Comparison of ENCODE assay signal across 7 mouse cellular contexts in genomic region chr1:75505956-75506831, GRCm38 (mm10). TPM values are rescaled to one million over a fixed set of nuclear protein-coding genes. Genes with fewer than 3 reads are reported as not detected.
A peak's percentile ranks its signal among the peaks of the same experiment; 100 is the strongest.
DNase-seq lines count a peak whose midpoint lies in the region; ATAC-seq lines count a peak whose summit lies in the region.

TSS of gene Obsl1 (minus strand) at chr1:75506452.

- no peaks in the 10 kb centered on the region for H3K9me3 ChIP-seq in hindbrain, embryonic 12.5 days (replicated peaks)
- no peaks in the 10 kb centered on the region for H3K9me3 ChIP-seq in limb, embryonic 10.5 days (replicated peaks)
- H3K9me3 ChIP-seq in midbrain, embryonic 15.5 days = no peaks in the 10 kb centered on the region

- WGBS in hindbrain, embryonic 12.5 days = 1% methylated on average over 64 of the region's 65 CpGs
- under 1% methylated on average over 65 of the region's 65 CpGs for WGBS in limb, embryonic 10.5 days
- under 1% methylated on average over 62 of the region's 65 CpGs for WGBS in midbrain, embryonic 15.5 days

- peak; percentile 80 for ATAC-seq in hindbrain, embryonic 12.5 days (ENCODE audit: low FRiP score)
- ATAC-seq in midbrain, embryonic 15.5 days (replicated peaks) = peak; percentile 72

- H3K4me3 ChIP-seq in hindbrain, embryonic 12.5 days = peak within 1 kb of the TSS; percentile 79
- H3K4me3 ChIP-seq in limb, embryonic 10.5 days = peak within 1 kb of the TSS; percentile 95
- peak within 1 kb of the TSS; percentile 57 for H3K4me3 ChIP-seq in midbrain, embryonic 15.5 days

- H3K27me3 ChIP-seq in hindbrain, embryonic 12.5 days = peaks cover 43% of the 10 kb centered on the region
- peaks cover 24% of the 10 kb centered on the region for H3K27me3 ChIP-seq in limb, embryonic 10.5 days (ENCODE audit: low read depth, poor library complexity, severe bottlenecking)
- H3K27me3 ChIP-seq in midbrain, embryonic 15.5 days (replicated peaks) = peaks cover 12% of the 10 kb centered on the region; the same call in 1 of the 2 replicates

- DNase-seq in R1 (ENCODE audit: low read depth, low spot score) = peak; percentile 88
- DNase-seq in cerebellum, adult 18-20 months = peak; percentile 48 to 68
- DNase-seq in frontal cortex, postnatal 36 days (ENCODE audit: low spot score in 2 of 2) = peak; percentile 38 to 41
- peak; percentile 90 for DNase-seq in limb, embryonic 10.5 days (ENCODE audit: low spot score)
- DNase-seq in testis, postnatal 14 days (ENCODE audit: low spot score) = peak; percentile 84

- peaks cover 19% of the 10 kb centered on the region for H3K36me3 ChIP-seq in hindbrain, embryonic 12.5 days
- H3K36me3 ChIP-seq in limb, embryonic 10.5 days = peaks cover 28% of the 10 kb centered on the region
- no peaks in the 10 kb centered on the region; the same call in 1 of the 2 replicates for H3K36me3 ChIP-seq in midbrain, embryonic 15.5 days (replicated peaks)

- H3K4me1 ChIP-seq in hindbrain, embryonic 12.5 days = peaks cover 24% of the 10 kb centered on the region
- H3K4me1 ChIP-seq in limb, embryonic 10.5 days = peaks cover 67% of the 10 kb centered on the region
- peaks cover 25% of the 10 kb centered on the region for H3K4me1 ChIP-seq in midbrain, embryonic 15.5 days

- peak within 1 kb of the TSS; percentile 92 for H3K4me2 ChIP-seq in hindbrain, embryonic 12.5 days (replicated peaks)
- H3K4me2 ChIP-seq in midbrain, embryonic 15.5 days = peak within 1 kb of the TSS; percentile 94

- peak within 1 kb of the TSS; percentile 89 for H3K27ac ChIP-seq in hindbrain, embryonic 12.5 days
- peak within 1 kb of the TSS; percentile 98 for H3K27ac ChIP-seq in limb, embryonic 10.5 days
- H3K27ac ChIP-seq in midbrain, embryonic 15.5 days = peak within 1 kb of the TSS; percentile 93

- H3K9ac ChIP-seq in hindbrain, embryonic 12.5 days = peak within 1 kb of the TSS; percentile 96
- peak within 1 kb of the TSS; percentile 85 for H3K9ac ChIP-seq in midbrain, embryonic 15.5 days

RNA-seq across cellular contexts. Expression of gene Obsl1, which starts in this region (rescaled TPM):
- 63.4 and 66.4 TPM in 2 replicates for polyA plus RNA-seq in hindbrain, embryonic 12.5 days (2016; fragmentation: Nextera tagmentation; extraction: Ambion mirVana)
- polyA plus RNA-seq in limb, embryonic 10.5 days (2016; fragmentation: Nextera tagmentation; extraction: Ambion mirVana) = 68.0 and 75.5 TPM in 2 replicates
- 29.3 and 31.9 TPM in 2 replicates for polyA plus RNA-seq in midbrain, embryonic 15.5 days (2015; fragmentation: Nextera tagmentation; extraction: Ambion mirVana)

Comparison
In these comparisons a context has a peak if more than half of its experiments do, and no peak if none do; other contexts are left out.
1. Peak in every context shown above with its lines: DNase-seq, ATAC-seq, H3K4me3 ChIP-seq and H3K27ac ChIP-seq.
2. DNase-seq: peak in every context shown above with its lines; median percentile 90 in limb, embryonic 10.5 days; 88 in R1; 84 in testis, postnatal 14 days; 58 in cerebellum, adult 18-20 months; 40 in frontal cortex, postnatal 36 days.